Mouse (Mus musculus): Measurements from ENCODE around the gene Umad1.
A peak's percentile ranks its signal among the peaks of the same experiment; 100 is the strongest.

Umad1 gene

GRCm38 (mm10) chr6:8421421-8421820, 162.3 kb downstream of the Umad1 start:
- no peak for DNase-seq

GRCm38 (mm10) chr6:8421959-8422581, 163.0 kb downstream of the Umad1 start:
- peak; percentile 43 for DNase-seq

- no peak for DNase-seq
Observed at GRCm38 (mm10) chr6:8423142-8423541, 164.1 kb downstream of the Umad1 start.

GRCm38 (mm10) chr6:8427692-8428091, 168.6 kb downstream of the Umad1 start:
- DNase-seq, result no peak

GRCm38 (mm10) chr6:8430610-8431234, 171.6 kb downstream of the Umad1 start:
- DNase-seq, result no peak

GRCm38 (mm10) chr6:8433179-8433578, 174.1 kb downstream of the Umad1 start:
- DNase-seq, result no peak

- DNase-seq, result no peak
Observed at GRCm38 (mm10) chr6:8437937-8438336, 178.8 kb downstream of the Umad1 start.

GRCm38 (mm10) chr6:8441814-8442213, 182.7 kb downstream of the Umad1 start:
- DNase-seq, result no peak

GRCm38 (mm10) chr6:8446786-8447185, 187.7 kb downstream of the Umad1 start:
- DNase-seq, result no peak

- no peak for DNase-seq
Observed at GRCm38 (mm10) chr6:8455599-8455998, 196.5 kb downstream of the Umad1 start.

- DNase-seq, result no peak
Observed at GRCm38 (mm10) chr6:8458596-8458995, 199.5 kb downstream of the Umad1 start.

GRCm38 (mm10) chr6:8462447-8462846, 203.4 kb downstream of the Umad1 start:
- DNase-seq, result no peak

- no peak for DNase-seq
Observed at GRCm38 (mm10) chr6:8465388-8465787, 206.3 kb downstream of the Umad1 start.

- DNase-seq, result no peak
Observed at GRCm38 (mm10) chr6:8465985-8466384, 206.9 kb downstream of the Umad1 start.

- no peak for DNase-seq
Observed at GRCm38 (mm10) chr6:8467667-8468337, 208.7 kb downstream of the Umad1 start.

GRCm38 (mm10) chr6:8469918-8470317, 210.8 kb downstream of the Umad1 start:
- no peak for DNase-seq

GRCm38 (mm10) chr6:8472125-8472524, 213.0 kb downstream of the Umad1 start:
- no peak for DNase-seq

- no peak for DNase-seq
Observed at GRCm38 (mm10) chr6:8472915-8473314, 213.8 kb downstream of the Umad1 start.

- no peak for DNase-seq
Observed at GRCm38 (mm10) chr6:8473498-8473897, 214.4 kb downstream of the Umad1 start.

- no peak for DNase-seq
Observed at GRCm38 (mm10) chr6:8474316-8474715, 215.2 kb downstream of the Umad1 start.

GRCm38 (mm10) chr6:8474820-8475219, 215.7 kb downstream of the Umad1 start:
- DNase-seq, result no peak

- no peak for DNase-seq
Observed at GRCm38 (mm10) chr6:8479176-8479575, 220.1 kb downstream of the Umad1 start.

- no peak for DNase-seq
Observed at GRCm38 (mm10) chr6:8484437-8485275, 225.6 kb downstream of the Umad1 start.
